Mouse (Mus musculus) right cerebral cortex, postnatal 14 days (tissue): ENCODE results near the gene A930002H24Rik.

Experiments used
- DNase-seq: peaks from one replicate; pipeline ENCODE4 v3.0.0; 2022

The A930002H24Rik gene

GRCm38 (mm10) chr17:63828561-63829332 is 34.8 kb downstream of the A930002H24Rik start:
- no peak for DNase-seq

DNA sequence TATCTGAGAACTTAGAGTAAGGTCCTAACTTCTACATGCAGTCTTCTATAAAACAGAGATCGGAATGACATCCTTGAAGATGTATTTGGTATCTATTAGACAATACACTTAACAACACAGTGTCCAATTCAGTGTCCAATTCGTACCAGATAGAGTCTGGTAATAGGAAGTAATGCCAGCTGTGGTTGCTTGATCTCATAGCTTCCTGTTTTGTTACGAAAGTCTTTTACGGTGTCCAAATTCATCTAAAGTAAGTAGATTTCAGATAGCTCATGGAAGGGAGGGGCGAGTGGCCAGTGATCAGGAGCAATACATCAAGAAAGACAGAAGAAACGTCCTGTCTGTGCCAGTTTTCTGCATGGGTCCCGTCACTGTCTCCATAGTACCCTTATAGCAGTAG is 36.8 kb downstream of the A930002H24Rik start:
- DNase-seq, result no peak

- DNase-seq, result no peak
Measured at GRCm38 (mm10) chr17:63826196-63826595, 37.4 kb downstream of the A930002H24Rik start.

- no peak for DNase-seq
Measured at GRCm38 (mm10) chr17:63824141-63824540, 39.5 kb downstream of the A930002H24Rik start.

DNA sequence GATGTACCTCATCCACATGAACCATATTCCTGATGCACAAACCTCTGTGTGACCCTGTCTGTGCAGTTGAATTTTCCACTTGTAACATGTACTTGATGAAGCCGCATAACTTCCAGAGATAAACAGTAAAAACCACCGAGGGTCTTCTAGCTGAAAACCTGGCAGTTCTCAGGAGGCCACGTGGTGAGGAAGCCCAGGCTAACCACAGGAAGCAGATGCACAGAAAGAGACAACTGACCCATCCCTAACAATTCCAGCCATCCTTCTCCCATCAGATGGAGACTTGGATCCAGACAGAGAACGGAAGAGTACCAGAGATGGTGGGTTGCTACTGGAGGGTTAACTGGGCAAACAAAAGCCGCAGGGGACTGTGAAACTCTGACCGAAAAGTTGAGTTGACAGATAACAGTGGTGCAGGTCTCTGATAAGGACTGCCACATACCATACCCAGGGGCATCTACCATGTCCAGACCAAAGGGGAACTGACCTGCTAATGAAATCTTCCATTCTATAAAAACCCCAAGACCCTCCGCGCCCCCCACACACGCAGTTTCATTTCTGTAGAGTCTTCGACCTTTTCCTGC is 45.1 kb downstream of the A930002H24Rik start:
- no peak for DNase-seq

DNA sequence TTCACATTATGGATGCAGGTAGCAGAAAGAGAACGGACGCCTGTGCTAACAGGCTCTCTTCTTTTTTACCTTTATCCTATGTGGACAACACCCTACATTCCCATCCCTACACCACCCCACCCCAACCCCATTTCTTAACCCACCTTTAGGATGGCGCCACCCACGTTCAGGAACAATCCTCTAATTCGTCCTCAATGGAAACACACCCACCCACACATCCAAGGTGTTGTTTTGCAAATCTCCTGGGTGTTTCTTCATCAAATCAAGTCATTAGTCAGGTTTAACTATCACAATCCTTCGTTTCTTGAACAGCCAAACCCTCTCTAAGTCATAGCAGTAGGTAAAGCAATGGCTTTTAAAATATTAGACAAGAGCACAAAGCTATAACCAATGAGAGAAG is 50.0 kb downstream of the A930002H24Rik start:
- DNase-seq, result no peak
